Mouse (Mus musculus): Measurements from ENCODE around the gene Ilkap.

- TF ChIP-seq CTCF (IDR thresholded peaks at IDR 0.05; ENCODE audit: extremely low read depth, insufficient read depth, low read length) (no peak), POLR2A (IDR thresholded peaks at IDR 0.05; ENCODE audit: extremely low read depth, insufficient read depth, low read length) (no peak)
Observed at GRCm38 (mm10) chr1:91404976-91405375, 6.4 kb upstream of the Ilkap start.
